Mouse (Mus musculus) neural tube, embryonic 12.5 days (tissue): ENCODE measurements around the gene Sh2d4b. TPM values are rescaled to one million over a fixed set of nuclear protein-coding genes. Genes with fewer than 3 reads are reported as not detected.

ENCODE experiments used
- ATAC-seq: fragments of 200-750 bp; cut with Nextera tagmentation; 2 replicates; pipeline ENCODE4 v1.8.0; 2017; ENCODE audit warnings: low read depth, mild to moderate bottlenecking, moderate TSS enrichment, moderate library complexity; ENCODE audit not compliant: low FRiP score
- H3K27ac ChIP-seq: fragments of 300-500 bp; sonication (generic); 2 replicates; pipeline ENCODE4 v1.5.1; 2016
- H3K27me3 ChIP-seq: fragments of 300-500 bp; sonication (generic); replicated peaks from 2 replicates; pipeline ENCODE4 v1.6.1; 2016; ENCODE audit warnings: mild to moderate bottlenecking
- H3K36me3 ChIP-seq: fragments of 300-500 bp; sonication (generic); 2 replicates; pipeline ENCODE4 v1.6.1; 2016; ENCODE audit warnings: mild to moderate bottlenecking
- H3K4me1 ChIP-seq: fragments of 300-500 bp; sonication (generic); 2 replicates; pipeline ENCODE4 v1.6.1; 2016
- H3K4me2 ChIP-seq: fragments of 300-500 bp; sonication (generic); replicated peaks from 2 replicates; pipeline ENCODE4 v1.6.1; 2016; ENCODE audit warnings: mild to moderate bottlenecking
- H3K4me3 ChIP-seq: fragments of 300-500 bp; sonication (generic); 2 replicates; pipeline ENCODE4 v1.5.1; 2016
- H3K9ac ChIP-seq: fragments of 300-500 bp; sonication (generic); 2 replicates; pipeline ENCODE4 v1.6.1; 2016; ENCODE audit warnings: mild to moderate bottlenecking
- H3K9me3 ChIP-seq: fragments of 300-500 bp; sonication (generic); 2 replicates; pipeline ENCODE4 v1.6.1; 2016; ENCODE audit warnings: mild to moderate bottlenecking
- WGBS: fragments of 180-500 bp; shearing (Covaris S2); methylation state at CpG from one replicate; pipeline ENCODE4 v1.1.7; 2016; 5-methylcytosine and 5-hydroxymethylcytosine counted together
- polyA plus RNA-seq: library from polyadenylated mRNA; unstranded; fragments of >200 nt; fragmentation: Nextera tagmentation; extraction: Ambion mirVana; gene quantifications from 2 replicates; pipeline ENCODE4 v1.2.1, GENCODE M21; 2016

Gene Sh2d4b
- polyA plus RNA-seq, 1 experiment from 2014 or later: 1.7 TPM

DNA sequence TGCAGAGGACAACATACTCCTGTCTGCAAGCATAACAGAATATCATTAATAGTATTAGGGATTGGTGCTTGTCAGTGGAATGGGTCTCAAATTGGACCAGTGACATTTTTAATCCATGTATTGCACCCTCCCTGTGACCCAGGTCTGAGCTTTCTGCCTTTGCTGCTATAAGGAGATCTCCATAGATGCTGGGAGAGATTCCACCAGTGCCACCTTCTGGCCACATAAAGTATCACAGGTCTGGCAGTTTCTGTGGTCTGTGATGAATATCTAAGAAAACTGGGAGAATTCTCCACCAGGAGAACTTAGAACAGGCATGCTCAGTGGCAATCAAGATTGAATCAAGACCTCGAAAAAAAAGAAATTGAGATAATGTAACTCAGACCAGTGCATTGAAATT lies 101.5 kb downstream of the Sh2d4b start:
- no peak overlapping the region for H3K27ac ChIP-seq

DNA sequence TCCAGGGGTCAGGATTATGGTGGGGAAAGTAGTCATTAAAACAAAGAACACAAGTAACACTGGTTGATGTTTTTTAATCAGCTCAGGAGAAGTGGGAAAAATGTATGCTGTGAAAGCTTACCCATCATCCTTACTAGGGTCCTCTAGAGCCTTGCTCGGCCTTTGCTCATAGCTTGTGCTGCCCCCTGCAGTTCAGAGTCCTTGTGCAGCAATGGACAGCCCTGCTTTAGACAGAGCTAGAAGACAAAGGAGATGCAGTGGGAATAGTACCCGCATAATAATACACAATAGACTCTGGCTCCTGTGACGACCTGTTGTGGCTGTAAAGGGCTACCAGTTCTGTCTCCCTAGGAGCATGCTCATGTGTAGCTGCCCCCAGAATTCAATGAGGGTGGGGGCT lies 104.0 kb downstream of the Sh2d4b start:
- H3K9ac ChIP-seq: no peak overlapping the region
- WGBS: 21% methylated on average over 3 of the region's 3 CpGs
- H3K4me3 ChIP-seq: no peak overlapping the region
- no peaks in the 10 kb centered on the region for H3K9me3 ChIP-seq
- H3K27ac ChIP-seq: no peak overlapping the region
- H3K27me3 ChIP-seq: no peaks in the 10 kb centered on the region
- ATAC-seq: peak; percentile 74; the same call in 1 of the 2 replicates
- H3K4me1 ChIP-seq: no peaks in the 10 kb centered on the region
- H3K36me3 ChIP-seq: no peaks in the 10 kb centered on the region
- H3K4me2 ChIP-seq: no peak overlapping the region

More for the DNA sequence above, 101.5 kb downstream of the Sh2d4b start:
- peak; percentile 55; the same call in 1 of the 2 replicates for ATAC-seq
- 49% methylated on average over 1 of the region's 1 CpGs for WGBS
- Histone ChIP-seq H3K9ac (no peak overlapping the region), H3K4me3 (no peak overlapping the region), H3K27me3 (no peaks in the 10 kb centered on the region), H3K36me3 (no peaks in the 10 kb centered on the region), H3K4me1 (no peaks in the 10 kb centered on the region), H3K4me2 (no peak overlapping the region), H3K9me3 (no peaks in the 10 kb centered on the region)

DNA sequence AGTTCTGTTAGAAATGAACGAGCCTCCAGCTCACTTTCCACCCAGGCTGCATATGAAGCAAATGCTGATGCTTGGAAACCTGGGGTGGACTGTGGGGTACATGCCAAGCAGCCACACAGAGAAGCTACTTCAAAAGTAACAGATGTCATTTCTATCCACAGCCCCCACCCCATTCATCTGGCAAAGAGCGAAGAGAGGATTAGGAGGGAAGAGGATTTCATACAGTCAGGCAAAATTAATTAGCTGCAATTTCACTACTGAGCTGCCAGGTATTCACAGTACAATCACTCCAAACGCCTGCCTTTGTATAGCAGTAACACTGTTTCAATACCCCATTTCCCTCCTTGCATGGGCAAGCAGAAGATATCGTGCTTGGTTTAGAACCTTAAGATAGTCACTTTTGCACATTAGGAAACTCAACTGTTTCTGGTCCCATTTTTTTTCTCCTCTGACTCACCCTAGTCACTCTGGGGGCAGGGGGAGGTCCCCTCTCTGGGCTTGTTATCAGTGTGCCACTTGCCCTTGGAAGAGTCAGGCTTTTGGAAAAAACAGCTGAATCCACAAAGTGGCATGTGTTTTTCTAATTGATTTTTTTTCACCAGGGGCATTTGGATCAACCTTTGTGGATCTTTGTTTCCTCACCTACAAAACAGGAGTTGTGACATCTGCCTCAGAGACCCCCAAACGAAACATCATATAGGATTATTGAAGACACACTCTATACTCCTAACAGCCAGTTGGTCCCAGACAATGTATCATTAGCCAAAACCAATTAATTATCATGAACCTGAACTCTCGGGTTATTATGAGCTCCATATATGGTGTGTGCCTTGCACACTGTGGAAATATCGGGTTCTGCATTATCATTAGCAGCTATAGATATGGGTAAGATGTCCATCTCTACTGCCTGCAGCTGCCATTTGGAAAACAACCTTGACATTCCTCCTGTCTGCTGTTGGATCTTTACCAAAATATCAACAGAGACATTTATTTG lies 123.7 kb downstream of the Sh2d4b start:
- 74% methylated on average over 7 of the region's 7 CpGs for WGBS
- H3K4me1 ChIP-seq: no peaks in the 10 kb centered on the region
- H3K9ac ChIP-seq: no peak overlapping the region
- H3K9me3 ChIP-seq: no peaks in the 10 kb centered on the region
- no peak overlapping the region for H3K27ac ChIP-seq
- H3K36me3 ChIP-seq: no peaks in the 10 kb centered on the region
- no peak overlapping the region for H3K4me3 ChIP-seq
- H3K4me2 ChIP-seq: no peak overlapping the region
- ATAC-seq: no peak
- no peaks in the 10 kb centered on the region for H3K27me3 ChIP-seq

Other genes with a start within 250 kb of the Sh2d4b start
- 99.6 and 99.7 TPM in 2 replicates for gene Tspan14, start 73.5 kb upstream of the Sh2d4b start, polyA plus RNA-seq
- 56.4 and 59.2 TPM in 2 replicates for gene Fam213a, start 120.5 kb upstream of the Sh2d4b start, polyA plus RNA-seq
- 0.34 TPM in 1 of 2 replicates, not detected in the other for gene Dydc2, start 175.9 kb upstream of the Sh2d4b start, polyA plus RNA-seq
- not detected in 2 replicates for gene Dydc1, start 179.6 kb upstream of the Sh2d4b start, polyA plus RNA-seq
- gene Mat1a, start 211.8 kb upstream of the Sh2d4b start, polyA plus RNA-seq: not detected in 2 replicates
- not detected in 2 replicates for gene Sftpa1, start 238.5 kb upstream of the Sh2d4b start, polyA plus RNA-seq